In the genomic region with DNA sequence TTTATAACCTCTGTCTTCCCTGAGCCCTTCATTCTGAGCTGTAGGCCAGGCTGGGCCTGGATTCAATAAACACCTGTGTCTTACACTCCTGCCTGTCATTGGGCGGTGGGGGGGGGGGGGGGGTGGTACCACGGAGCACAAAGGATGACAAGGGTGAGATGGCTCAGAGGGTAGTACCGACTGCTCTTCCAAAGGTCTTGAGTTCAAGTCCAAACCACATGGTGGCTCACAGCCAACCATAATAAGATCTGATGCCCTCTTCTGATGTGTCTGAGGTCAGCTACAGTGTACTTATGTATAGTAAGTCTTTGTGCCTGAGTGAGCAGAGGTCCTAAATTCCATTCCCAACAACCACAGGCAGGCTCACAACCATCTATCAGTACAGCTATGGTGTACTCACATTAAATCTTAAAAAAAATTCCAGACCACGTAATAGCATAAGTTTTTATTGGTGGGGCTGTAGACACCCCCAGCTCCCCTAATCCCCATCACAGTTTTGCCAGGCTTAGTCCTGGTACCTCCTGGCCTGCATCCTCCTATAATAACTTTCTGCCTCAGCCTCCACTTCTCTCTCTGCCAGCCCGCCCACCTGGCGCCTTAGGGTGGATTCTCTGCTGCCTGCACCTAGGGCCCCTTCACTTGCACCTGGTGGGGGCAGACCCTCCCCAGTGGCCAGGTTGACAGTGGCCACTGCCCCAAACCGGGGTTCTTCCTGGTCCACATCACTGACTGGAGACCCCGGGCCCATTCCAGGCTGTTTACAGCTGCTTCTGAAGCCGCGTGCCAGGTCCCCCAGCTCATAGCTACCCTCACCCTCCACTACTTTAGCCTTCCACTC, we compare ENCODE assay signal across 7 mouse cellular contexts. TPM values are rescaled to one million over a fixed set of nuclear protein-coding genes. Genes with fewer than 3 reads are reported as not detected.
DNase-seq lines count a peak whose midpoint lies in the region; ATAC-seq lines count a peak whose summit lies in the region.

No protein-coding gene starts in this region.

- peaks cover 60% of the 10 kb centered on the region for H3K36me3 ChIP-seq in lung, embryonic 15.5 days
- peaks cover 87% of the 10 kb centered on the region for H3K36me3 ChIP-seq in forebrain, embryonic 12.5 days (replicated peaks)
- peaks cover 93% of the 10 kb centered on the region for H3K36me3 ChIP-seq in limb, embryonic 12.5 days
- peaks cover 65% of the 10 kb centered on the region for H3K36me3 ChIP-seq in stomach, embryonic 14.5 days (ENCODE audit: control insufficient read depth, insufficient read depth, low read length)

- H3K9me3 ChIP-seq in lung, embryonic 15.5 days = no peaks in the 10 kb centered on the region
- no peaks in the 10 kb centered on the region for H3K9me3 ChIP-seq in forebrain, embryonic 12.5 days
- no peaks in the 10 kb centered on the region for H3K9me3 ChIP-seq in limb, embryonic 12.5 days
- no peaks in the 10 kb centered on the region for H3K9me3 ChIP-seq in stomach, embryonic 14.5 days (ENCODE audit: control insufficient read depth, low read depth, low read length)

- ATAC-seq in lung, embryonic 15.5 days (ENCODE audit: borderline replicate concordance, extremely low read depth, low FRiP score, low TSS enrichment) = peak; percentile 4; the same call in 1 of the 2 replicates
- ATAC-seq in forebrain, embryonic 12.5 days (ENCODE audit: low FRiP score) = peak; percentile 28
- ATAC-seq in limb, embryonic 12.5 days (ENCODE audit: insufficient number of reproducible peaks, insufficient read depth, low FRiP score, low TSS enrichment, low read depth) = peak; percentile 4
- ATAC-seq in stomach, embryonic 14.5 days (ENCODE audit: insufficient number of reproducible peaks, insufficient read depth, low FRiP score, low read depth) = 0 out of 2 replicates have a peak, but pooled peaks have one; percentile 28

- 46% methylated on average over 10 of the region's 10 CpGs for WGBS in lung, embryonic 15.5 days
- WGBS in forebrain, embryonic 12.5 days = 56% methylated on average over 10 of the region's 10 CpGs
- WGBS in limb, embryonic 12.5 days = 45% methylated on average over 10 of the region's 10 CpGs
- 45% methylated on average over 10 of the region's 10 CpGs for WGBS in stomach, embryonic 14.5 days

- no peak for DNase-seq in lung, adult 18-20 months
- no peak for DNase-seq in lung, postnatal 36 days
- no peak for DNase-seq in thymus, postnatal 0 days (ENCODE audit: low spot score)

- H3K9ac ChIP-seq in lung, embryonic 15.5 days = no peak overlapping the region
- H3K9ac ChIP-seq in forebrain, embryonic 12.5 days = no peak overlapping the region
- no peak overlapping the region for H3K9ac ChIP-seq in limb, embryonic 12.5 days (replicated peaks)
- no peak overlapping the region for H3K9ac ChIP-seq in stomach, embryonic 14.5 days (replicated peaks; ENCODE audit: low read depth, low read length)

- no peak overlapping the region; the same call in 1 of the 2 replicates for H3K27ac ChIP-seq in lung, embryonic 15.5 days
- H3K27ac ChIP-seq in forebrain, embryonic 12.5 days = peak overlapping the region; percentile 51; the same call in 1 of the 2 replicates
- H3K27ac ChIP-seq in limb, embryonic 12.5 days = peak overlapping the region; percentile 56
- peak overlapping the region; percentile 21; the same call in 1 of the 2 replicates for H3K27ac ChIP-seq in stomach, embryonic 14.5 days (ENCODE audit: low read length)

- H3K4me1 ChIP-seq in lung, embryonic 15.5 days = peaks cover 12% of the 10 kb centered on the region
- H3K4me1 ChIP-seq in forebrain, embryonic 12.5 days = peaks cover 20% of the 10 kb centered on the region; the same call in 1 of the 2 replicates
- peaks cover 31% of the 10 kb centered on the region for H3K4me1 ChIP-seq in limb, embryonic 12.5 days (replicated peaks)
- 0 out of 2 replicates have a peak, but pooled peaks cover 2% of the 10 kb centered on the region for H3K4me1 ChIP-seq in stomach, embryonic 14.5 days (ENCODE audit: control insufficient read depth, insufficient read depth, low read length)

- H3K4me2 ChIP-seq in lung, embryonic 15.5 days = no peak overlapping the region
- no peak overlapping the region for H3K4me2 ChIP-seq in forebrain, embryonic 12.5 days
- no peak overlapping the region for H3K4me2 ChIP-seq in limb, embryonic 12.5 days
- no peak overlapping the region for H3K4me2 ChIP-seq in stomach, embryonic 14.5 days (replicated peaks; ENCODE audit: low read depth, low read length)

- no peaks in the 10 kb centered on the region for H3K27me3 ChIP-seq in lung, embryonic 15.5 days
- H3K27me3 ChIP-seq in forebrain, embryonic 12.5 days = no peaks in the 10 kb centered on the region
- H3K27me3 ChIP-seq in limb, embryonic 12.5 days = no peaks in the 10 kb centered on the region
- H3K27me3 ChIP-seq in stomach, embryonic 14.5 days (ENCODE audit: control insufficient read depth, insufficient read depth, low read length) = no peaks in the 10 kb centered on the region

- no peak overlapping the region for H3K4me3 ChIP-seq in lung, embryonic 15.5 days
- H3K4me3 ChIP-seq in forebrain, embryonic 12.5 days (replicated peaks) = no peak overlapping the region
- H3K4me3 ChIP-seq in limb, embryonic 12.5 days (replicated peaks) = no peak overlapping the region
- H3K4me3 ChIP-seq in stomach, embryonic 14.5 days (ENCODE audit: low read depth, low read length) = no peak overlapping the region

RNA-seq across cellular contexts. Expression of a gene that starts 9.7 kb away (rescaled TPM):
- 3.7 and 3.8 TPM in 2 replicates for polyA plus RNA-seq in lung, embryonic 15.5 days (2015; fragmentation: Nextera tagmentation; extraction: Ambion mirVana)
- 14.8 and 16.2 TPM in 2 replicates for polyA plus RNA-seq in forebrain, embryonic 12.5 days (2016; fragmentation: Nextera tagmentation; extraction: Ambion mirVana)
- 15.1 and 15.3 TPM in 2 replicates for polyA plus RNA-seq in limb, embryonic 12.5 days (2016; fragmentation: Nextera tagmentation; extraction: Ambion mirVana)
- 2.9 and 5.6 TPM in 2 replicates for polyA plus RNA-seq in stomach, embryonic 14.5 days (2014; fragmentation: Nextera tagmentation; extraction: Ambion mirVana)
- polyA plus RNA-seq in thymus, postnatal 0 days (2015; fragmentation: Nextera tagmentation; extraction: Ambion mirVana) = 1.7 TPM in 2 replicates

RNA-seq across cellular contexts. Expression of a gene that starts 9.9 kb away (rescaled TPM):
- 29.1 and 32.4 TPM in 2 replicates for polyA plus RNA-seq in lung, embryonic 15.5 days (2015; fragmentation: Nextera tagmentation; extraction: Ambion mirVana)
- 223 and 250 TPM in 2 replicates for polyA plus RNA-seq in forebrain, embryonic 12.5 days (2016; fragmentation: Nextera tagmentation; extraction: Ambion mirVana)
- 157 and 162 TPM in 2 replicates for polyA plus RNA-seq in limb, embryonic 12.5 days (2016; fragmentation: Nextera tagmentation; extraction: Ambion mirVana)
- polyA plus RNA-seq in stomach, embryonic 14.5 days (2014; fragmentation: Nextera tagmentation; extraction: Ambion mirVana) = 41.3 and 51.7 TPM in 2 replicates
- polyA plus RNA-seq in thymus, postnatal 0 days (2015; fragmentation: Nextera tagmentation; extraction: Ambion mirVana) = 3.3 and 3.4 TPM in 2 replicates

RNA-seq across cellular contexts. Expression of a gene that starts 10.3 kb away (rescaled TPM):
- 367 and 368 TPM in 2 replicates for polyA plus RNA-seq in lung, embryonic 15.5 days (2015; fragmentation: Nextera tagmentation; extraction: Ambion mirVana)
- 223 TPM in 2 replicates for polyA plus RNA-seq in forebrain, embryonic 12.5 days (2016; fragmentation: Nextera tagmentation; extraction: Ambion mirVana)
- polyA plus RNA-seq in limb, embryonic 12.5 days (2016; fragmentation: Nextera tagmentation; extraction: Ambion mirVana) = 373 and 403 TPM in 2 replicates
- polyA plus RNA-seq in stomach, embryonic 14.5 days (2014; fragmentation: Nextera tagmentation; extraction: Ambion mirVana) = 237 and 275 TPM in 2 replicates
- polyA plus RNA-seq in thymus, postnatal 0 days (2015; fragmentation: Nextera tagmentation; extraction: Ambion mirVana) = 217 and 246 TPM in 2 replicates

RNA-seq across cellular contexts. Expression of a gene that starts 21.5 kb away (rescaled TPM):
- 0.25 and 0.72 TPM in 2 replicates for polyA plus RNA-seq in lung, embryonic 15.5 days (2015; fragmentation: Nextera tagmentation; extraction: Ambion mirVana)
- not detected in 2 replicates for polyA plus RNA-seq in forebrain, embryonic 12.5 days (2016; fragmentation: Nextera tagmentation; extraction: Ambion mirVana)
- polyA plus RNA-seq in limb, embryonic 12.5 days (2016; fragmentation: Nextera tagmentation; extraction: Ambion mirVana) = not detected in 2 replicates
- polyA plus RNA-seq in stomach, embryonic 14.5 days (2014; fragmentation: Nextera tagmentation; extraction: Ambion mirVana) = 0.88 and 3.3 TPM in 2 replicates
- 0.30 and 0.74 TPM in 2 replicates for polyA plus RNA-seq in thymus, postnatal 0 days (2015; fragmentation: Nextera tagmentation; extraction: Ambion mirVana)

RNA-seq across cellular contexts. Expression of a gene that starts 26.1 kb away (rescaled TPM):
- polyA plus RNA-seq in lung, embryonic 15.5 days (2015; fragmentation: Nextera tagmentation; extraction: Ambion mirVana) = not detected in 2 replicates
- not detected in 2 replicates for polyA plus RNA-seq in forebrain, embryonic 12.5 days (2016; fragmentation: Nextera tagmentation; extraction: Ambion mirVana)
- not detected in 2 replicates for polyA plus RNA-seq in limb, embryonic 12.5 days (2016; fragmentation: Nextera tagmentation; extraction: Ambion mirVana)
- polyA plus RNA-seq in stomach, embryonic 14.5 days (2014; fragmentation: Nextera tagmentation; extraction: Ambion mirVana) = not detected in 2 replicates
- polyA plus RNA-seq in thymus, postnatal 0 days (2015; fragmentation: Nextera tagmentation; extraction: Ambion mirVana) = 4.2 TPM in 1 of 2 replicates, not detected in the other
